Mouse (Mus musculus): ENCODE measurements around the gene Gm8947. TPM values are rescaled to one million over a fixed set of nuclear protein-coding genes. Genes with fewer than 3 reads are reported as not detected.
A peak's percentile ranks its signal among the peaks of the same experiment; 100 is the strongest.

The Gm8947 gene
- polyA plus RNA-seq, 1 experiment from 2014 or later, result 0.19 TPM

- Histone ChIP-seq H3K27ac (no peak overlapping the region), H3K4me2 (no peak overlapping the region), H3K4me1 (no peaks in the 10 kb centered on the region), H3K9ac (no peak overlapping the region), H3K4me3 (replicated peaks) (no peak overlapping the region), H3K9me3 (no peaks in the 10 kb centered on the region), H3K27me3 (replicated peaks) (no peaks in the 10 kb centered on the region), H3K36me3 (no peaks in the 10 kb centered on the region)
- WGBS, result 24% methylated on average over 1 of the region's 1 CpGs
- peak; percentile 47; the same call in 1 of the 2 replicates for ATAC-seq (ENCODE audit: insufficient read depth, low FRiP score, low read depth)
These were observed 23.8 kb downstream of the Gm8947 start for GRCm38 (mm10) chr1:151215985-151216384.

GRCm38 (mm10) chr1:151216417-151216816, 24.2 kb downstream of the Gm8947 start:
- H3K4me3 ChIP-seq (replicated peaks), result no peak overlapping the region
- WGBS, result 59% methylated on average over 3 of the region's 3 CpGs
- H3K27ac ChIP-seq, result no peak overlapping the region
- no peak overlapping the region for H3K9ac ChIP-seq
- H3K9me3 ChIP-seq, result no peaks in the 10 kb centered on the region
- no peaks in the 10 kb centered on the region for H3K4me1 ChIP-seq
- no peaks in the 10 kb centered on the region for H3K27me3 ChIP-seq (replicated peaks)
- H3K36me3 ChIP-seq, result no peaks in the 10 kb centered on the region
- no peak for ATAC-seq (ENCODE audit: insufficient read depth, low FRiP score, low read depth)
- H3K4me2 ChIP-seq, result no peak overlapping the region

- no peaks in the 10 kb centered on the region for H3K27me3 ChIP-seq (replicated peaks)
- no peak for ATAC-seq (ENCODE audit: insufficient read depth, low FRiP score, low read depth)
- H3K36me3 ChIP-seq, result no peaks in the 10 kb centered on the region
- no peak overlapping the region for H3K9ac ChIP-seq
- H3K9me3 ChIP-seq, result no peaks in the 10 kb centered on the region
- H3K4me2 ChIP-seq, result no peak overlapping the region
- H3K4me1 ChIP-seq, result no peaks in the 10 kb centered on the region
- H3K4me3 ChIP-seq (replicated peaks), result no peak overlapping the region
- no peak overlapping the region for H3K27ac ChIP-seq
- WGBS, result 87% methylated on average over 5 of the region's 5 CpGs
These were observed 26.9 kb downstream of the Gm8947 start for GRCm38 (mm10) chr1:151219045-151219444.

- no peak overlapping the region for H3K4me3 ChIP-seq (replicated peaks)
- no peaks in the 10 kb centered on the region for H3K4me1 ChIP-seq
- no peak for ATAC-seq (ENCODE audit: insufficient read depth, low FRiP score, low read depth)
- 72% methylated on average over 7 of the region's 7 CpGs for WGBS
- no peaks in the 10 kb centered on the region for H3K27me3 ChIP-seq (replicated peaks)
- no peak overlapping the region for H3K27ac ChIP-seq
- H3K9ac ChIP-seq, result no peak overlapping the region
- H3K9me3 ChIP-seq, result no peaks in the 10 kb centered on the region
- H3K36me3 ChIP-seq, result no peaks in the 10 kb centered on the region
- no peak overlapping the region for H3K4me2 ChIP-seq
These were observed 27.9 kb downstream of the Gm8947 start for GRCm38 (mm10) chr1:151220098-151220497.

- Histone ChIP-seq H3K9ac (no peak overlapping the region), H3K27ac (no peak overlapping the region), H3K27me3 (replicated peaks) (no peaks in the 10 kb centered on the region), H3K9me3 (no peaks in the 10 kb centered on the region), H3K36me3 (no peaks in the 10 kb centered on the region), H3K4me1 (no peaks in the 10 kb centered on the region), H3K4me3 (replicated peaks) (no peak overlapping the region), H3K4me2 (no peak overlapping the region)
- ATAC-seq (ENCODE audit: insufficient read depth, low FRiP score, low read depth), result no peak
- WGBS, result 77% methylated on average over 10 of the region's 10 CpGs
These were observed 30.5 kb downstream of the Gm8947 start for GRCm38 (mm10) chr1:151222561-151223267.

GRCm38 (mm10) chr1:151223377-151223776, 31.2 kb downstream of the Gm8947 start:
- H3K9me3 ChIP-seq, result no peaks in the 10 kb centered on the region
- H3K9ac ChIP-seq, result no peak overlapping the region
- no peaks in the 10 kb centered on the region for H3K36me3 ChIP-seq
- H3K4me1 ChIP-seq, result no peaks in the 10 kb centered on the region
- no peak for ATAC-seq (ENCODE audit: insufficient read depth, low FRiP score, low read depth)
- no peak overlapping the region for H3K4me3 ChIP-seq (replicated peaks)
- no peaks in the 10 kb centered on the region for H3K27me3 ChIP-seq (replicated peaks)
- H3K27ac ChIP-seq, result no peak overlapping the region
- 52% methylated on average over 1 of the region's 1 CpGs for WGBS
- no peak overlapping the region for H3K4me2 ChIP-seq

- H3K36me3 ChIP-seq, result no peaks in the 10 kb centered on the region
- H3K4me3 ChIP-seq (replicated peaks), result no peak overlapping the region
- H3K9me3 ChIP-seq, result no peaks in the 10 kb centered on the region
- H3K27ac ChIP-seq, result no peak overlapping the region
- no peak for ATAC-seq (ENCODE audit: insufficient read depth, low FRiP score, low read depth)
- no peaks in the 10 kb centered on the region for H3K4me1 ChIP-seq
- H3K9ac ChIP-seq, result no peak overlapping the region
- WGBS, result 84% methylated on average over 1 of the region's 1 CpGs
- H3K4me2 ChIP-seq, result no peak overlapping the region
- H3K27me3 ChIP-seq (replicated peaks), result no peaks in the 10 kb centered on the region
These were observed 32.4 kb downstream of the Gm8947 start for GRCm38 (mm10) chr1:151224536-151224935.

GRCm38 (mm10) chr1:151227506-151227905, 35.3 kb downstream of the Gm8947 start:
- no peak overlapping the region for H3K4me2 ChIP-seq
- H3K36me3 ChIP-seq, result no peaks in the 10 kb centered on the region
- no peak overlapping the region for H3K9ac ChIP-seq
- H3K9me3 ChIP-seq, result no peaks in the 10 kb centered on the region
- no peaks in the 10 kb centered on the region for H3K4me1 ChIP-seq
- 70% methylated on average over 8 of the region's 8 CpGs for WGBS
- H3K27me3 ChIP-seq (replicated peaks), result no peaks in the 10 kb centered on the region
- no peak overlapping the region for H3K27ac ChIP-seq
- ATAC-seq (ENCODE audit: insufficient read depth, low FRiP score, low read depth), result no peak
- no peak overlapping the region for H3K4me3 ChIP-seq (replicated peaks)

GRCm38 (mm10) chr1:151228320-151228989, 36.3 kb downstream of the Gm8947 start:
- H3K27ac ChIP-seq, result no peak overlapping the region
- H3K9me3 ChIP-seq, result no peaks in the 10 kb centered on the region
- no peaks in the 10 kb centered on the region for H3K27me3 ChIP-seq (replicated peaks)
- H3K9ac ChIP-seq, result no peak overlapping the region
- WGBS, result 78% methylated on average over 1 of the region's 1 CpGs
- H3K4me1 ChIP-seq, result no peaks in the 10 kb centered on the region
- no peak for ATAC-seq (ENCODE audit: insufficient read depth, low FRiP score, low read depth)
- H3K4me2 ChIP-seq, result no peak overlapping the region
- H3K36me3 ChIP-seq, result no peaks in the 10 kb centered on the region
- no peak overlapping the region for H3K4me3 ChIP-seq (replicated peaks)

- Histone ChIP-seq H3K4me1 (no peaks in the 10 kb centered on the region), H3K9me3 (no peaks in the 10 kb centered on the region), H3K9ac (no peak overlapping the region), H3K27me3 (replicated peaks) (no peaks in the 10 kb centered on the region), H3K4me2 (no peak overlapping the region), H3K36me3 (no peaks in the 10 kb centered on the region), H3K27ac (no peak overlapping the region), H3K4me3 (replicated peaks) (no peak overlapping the region)
- ATAC-seq (ENCODE audit: insufficient read depth, low FRiP score, low read depth), result no peak
- WGBS, result 86% methylated on average over 3 of the region's 3 CpGs
These were observed 40.2 kb downstream of the Gm8947 start for GRCm38 (mm10) chr1:151232346-151232745.

- Histone ChIP-seq H3K9ac (no peak overlapping the region), H3K36me3 (no peaks in the 10 kb centered on the region), H3K4me1 (no peaks in the 10 kb centered on the region), H3K27ac (no peak overlapping the region), H3K27me3 (replicated peaks) (no peaks in the 10 kb centered on the region), H3K4me2 (no peak overlapping the region), H3K4me3 (replicated peaks) (no peak overlapping the region), H3K9me3 (no peaks in the 10 kb centered on the region)
- no peak for ATAC-seq (ENCODE audit: insufficient read depth, low FRiP score, low read depth)
- whole genome bisulfite sequencing, result 73% methylated on average over 3 of the region's 3 CpGs
These were observed 41.6 kb downstream of the Gm8947 start for GRCm38 (mm10) chr1:151233756-151234155.

GRCm38 (mm10) chr1:151235574-151235973, 43.4 kb downstream of the Gm8947 start:
- no peaks in the 10 kb centered on the region for H3K36me3 ChIP-seq
- WGBS, result 57% methylated on average over 2 of the region's 2 CpGs
- no peaks in the 10 kb centered on the region for H3K27me3 ChIP-seq (replicated peaks)
- H3K4me3 ChIP-seq (replicated peaks), result no peak overlapping the region
- no peak overlapping the region for H3K4me2 ChIP-seq
- H3K9ac ChIP-seq, result no peak overlapping the region
- no peak for ATAC-seq (ENCODE audit: insufficient read depth, low FRiP score, low read depth)
- no peaks in the 10 kb centered on the region for H3K9me3 ChIP-seq
- H3K4me1 ChIP-seq, result no peaks in the 10 kb centered on the region
- H3K27ac ChIP-seq, result no peak overlapping the region

Measured in stomach, embryonic 15.5 days (tissue).